Mouse (Mus musculus) liver, adult (tissue): ENCODE measurements at regions not wholly inside any gene's neighbourhood (a gene's known extent, or its start where the extent isn't known, plus 50 kb on each side); places are given as distances from the start of the nearest gene placed in this dataset.
A peak's percentile ranks its signal among the peaks of the same experiment; 100 is the strongest.

Experiments
- GATA4 ChIP-seq: IDR thresholded peaks from 2 replicates; pipeline ENCODE4 v1.6.1; 2014; ENCODE audit warnings: mild to moderate bottlenecking, low read length; ENCODE audit not compliant: insufficient replicate concordance

GRCm38 (mm10) chr19:22008053-22008935, 130.6 kb upstream of the Trpm3 start:
- TF ChIP-seq GATA4: no peak

- no peak for TF ChIP-seq GATA4
Observed at GRCm38 (mm10) chr19:22010239-22010638, 128.6 kb upstream of the Trpm3 start.

- TF ChIP-seq GATA4: no peak
Observed at GRCm38 (mm10) chr19:22015854-22016610, 122.8 kb upstream of the Trpm3 start.

- TF ChIP-seq GATA4: no peak
Observed at GRCm38 (mm10) chr19:22017425-22017824, 121.4 kb upstream of the Trpm3 start.

- TF ChIP-seq GATA4: no peak
Observed at GRCm38 (mm10) chr19:22027577-22027976, 111.3 kb upstream of the Trpm3 start.

GRCm38 (mm10) chr19:22047657-22048056, 91.2 kb upstream of the Trpm3 start:
- TF ChIP-seq GATA4: no peak

GRCm38 (mm10) chr19:22066302-22066701, 72.5 kb upstream of the Trpm3 start:
- TF ChIP-seq GATA4: peak; percentile 91; the same call in 1 of the 2 replicates

- TF ChIP-seq GATA4: no peak
Observed at GRCm38 (mm10) chr19:22070246-22071030, 68.4 kb upstream of the Trpm3 start.

GRCm38 (mm10) chr19:22071701-22072100, 67.1 kb upstream of the Trpm3 start:
- TF ChIP-seq GATA4: no peak

GRCm38 (mm10) chr19:22074042-22074441, 64.8 kb upstream of the Trpm3 start:
- no peak for TF ChIP-seq GATA4

- no peak for TF ChIP-seq GATA4
Observed at GRCm38 (mm10) chr19:22081448-22081847, 57.4 kb upstream of the Trpm3 start.
